Mouse (Mus musculus) spleen, adult 2 months (tissue): ENCODE data around the gene Bcl7c. TPM values are rescaled to one million over a fixed set of nuclear protein-coding genes. Genes with fewer than 3 reads are reported as not detected.
A peak's percentile ranks its signal among the peaks of the same experiment; 100 is the strongest.

Experiments
- DNase-seq, 2 experiments: peaks; one replicate each; pipeline versions ENCODE4 v3.0.0 to v3.0.0-alpha.2; 2012 to 2021; ENCODE audit warnings: low spot score in 2 of 2, low read depth in 1 of 2
- H3K27ac ChIP-seq: fragments of 200-500 bp; 2 replicates; pipeline ENCODE4 v1.5.1; 2012; ENCODE audit warnings: low read length, inconsistent platforms; ENCODE audit not compliant: insufficient read depth
- H3K27me3 ChIP-seq: fragments of 200-500 bp; 2 replicates; pipeline ENCODE4 v1.6.1; 2012; ENCODE audit warnings: mild to moderate bottlenecking, moderate library complexity, low read length, inconsistent platforms; ENCODE audit not compliant: control insufficient read depth, insufficient read depth
- H3K36me3 ChIP-seq: fragments of 200-500 bp; 2 replicates; pipeline ENCODE4 v1.6.1; 2012; ENCODE audit warnings: mild to moderate bottlenecking, low read length, inconsistent platforms; ENCODE audit not compliant: control insufficient read depth, insufficient read depth
- H3K4me1 ChIP-seq: fragments of 200-500 bp; 2 replicates; pipeline ENCODE4 v1.6.1; 2011; ENCODE audit warnings: inconsistent platforms; ENCODE audit not compliant: control insufficient read depth, insufficient read depth, insufficient read length
- H3K4me3 ChIP-seq: fragments of 200-500 bp; 2 replicates; pipeline ENCODE4 v1.5.1; 2011; ENCODE audit warnings: mild to moderate bottlenecking, inconsistent platforms; ENCODE audit not compliant: insufficient read depth, insufficient read length; ENCODE audit errors: extremely low read depth
- CTCF ChIP-seq: fragments of 200-500 bp; IDR thresholded peaks from 2 replicates; pipeline ENCODE4 v1.5.1; 2011; ENCODE audit warnings: mild to moderate bottlenecking, inconsistent platforms; ENCODE audit not compliant: insufficient read depth, insufficient read length, insufficient replicate concordance; ENCODE audit errors: extremely low read depth
- POLR2A ChIP-seq: fragments of 200-500 bp; IDR thresholded peaks from 2 replicates; pipeline ENCODE4 v1.6.1; 2011; ENCODE audit warnings: low read depth, low read length, inconsistent platforms
- WGBS: fragments of 180-500 bp; shearing (Covaris S2); methylation state at CpG from one replicate; pipeline ENCODE4 v1.1.7; 2018; 5-methylcytosine and 5-hydroxymethylcytosine counted together
- polyA plus RNA-seq: library from polyadenylated mRNA; depleted of rRNA; stranded (reverse); fragments of >200 nt; gene quantifications from 2 replicates; pipeline ENCODE4 v1.2.3, GENCODE M21; 2012

Bcl7c gene
- polyA plus RNA-seq, 1 experiment, result 17.7 TPM

DNA sequence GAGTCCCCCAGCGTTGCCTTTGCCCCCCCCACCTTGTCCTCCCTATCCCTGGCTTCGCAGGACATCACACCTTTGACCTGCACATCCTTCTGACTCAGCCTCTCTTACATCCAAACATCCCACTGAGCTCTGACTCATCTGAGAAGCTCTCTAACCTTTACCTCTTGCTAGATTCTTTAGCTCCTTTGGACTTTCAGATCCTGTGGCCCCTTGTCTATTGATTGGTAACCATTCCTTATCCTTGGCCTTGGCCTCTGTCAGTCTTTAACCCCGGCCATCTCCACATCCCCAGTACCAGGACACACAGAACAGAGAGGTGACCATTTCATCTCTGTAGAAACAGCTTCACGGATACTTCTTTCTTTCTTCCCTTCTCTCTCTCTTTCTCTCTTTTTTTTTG is 21.4 kb upstream of the Bcl7c start:
- 71% methylated on average over 4 of the region's 4 CpGs for WGBS
- no peak for TF ChIP-seq POLR2A
- no peak for TF ChIP-seq CTCF
- no peak for DNase-seq
- Histone ChIP-seq H3K27ac (no peak overlapping the region), H3K36me3 (no peaks in the 10 kb centered on the region), H3K27me3 (no peaks in the 10 kb centered on the region), H3K4me1 (no peaks in the 10 kb centered on the region; the same call in 1 of the 2 replicates), H3K4me3 (no peak overlapping the region)

DNA sequence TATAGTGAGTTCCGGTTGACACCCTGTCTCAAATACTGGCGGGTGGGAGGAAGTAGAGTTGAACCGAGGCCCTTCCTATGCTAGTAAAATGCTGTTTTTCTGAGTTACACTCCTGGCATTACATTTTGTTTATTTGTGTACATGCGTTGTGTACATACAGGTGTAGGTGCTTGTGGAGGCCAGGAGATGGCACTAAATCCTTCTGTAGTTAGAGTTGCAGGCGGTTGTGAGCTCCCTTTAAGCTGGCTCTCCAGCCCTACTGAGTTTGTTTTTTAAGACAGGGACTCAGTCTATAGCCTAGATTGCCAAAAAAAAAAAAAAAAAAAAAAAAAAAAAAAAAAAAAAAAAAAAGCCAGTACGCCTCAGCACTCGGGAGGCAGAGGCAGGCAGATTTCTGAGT is 19.2 kb upstream of the Bcl7c start:
- DNase-seq, result no peak
- no peak overlapping the region for H3K4me3 ChIP-seq
- 74% methylated on average over 7 of the region's 7 CpGs for WGBS
- TF ChIP-seq POLR2A (no peak), CTCF (no peak)
- no peaks in the 10 kb centered on the region for H3K27me3 ChIP-seq
- no peaks in the 10 kb centered on the region for H3K36me3 ChIP-seq
- H3K27ac ChIP-seq, result no peak overlapping the region
- no peaks in the 10 kb centered on the region; the same call in 1 of the 2 replicates for H3K4me1 ChIP-seq

DNA sequence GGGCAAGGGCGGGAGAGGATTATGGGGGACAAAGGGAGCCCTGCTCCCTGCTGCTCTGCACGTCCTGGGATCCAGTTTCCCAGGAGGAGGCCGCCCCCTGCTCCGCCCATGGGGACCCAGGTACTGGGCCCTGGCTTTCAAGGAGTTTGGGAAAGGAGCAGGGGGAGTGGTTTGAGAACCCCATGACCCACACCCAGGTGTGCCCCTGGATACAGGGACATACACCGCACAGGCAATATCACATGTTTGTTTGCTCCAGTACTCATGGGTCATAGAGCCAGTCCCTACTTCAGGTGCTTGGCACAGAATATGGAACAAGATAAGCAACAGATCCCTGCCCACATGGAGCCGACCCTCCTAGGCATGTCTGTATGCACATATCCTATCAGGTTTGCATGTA is 17.2 kb upstream of the Bcl7c start:
- TF ChIP-seq CTCF, result no peak
- TF ChIP-seq POLR2A, result no peak
- Histone ChIP-seq H3K27ac (no peak overlapping the region), H3K4me1 (no peaks in the 10 kb centered on the region; the same call in 1 of the 2 replicates), H3K4me3 (no peak overlapping the region), H3K27me3 (no peaks in the 10 kb centered on the region), H3K36me3 (no peaks in the 10 kb centered on the region)
- no peak for DNase-seq
- 88% methylated on average over 6 of the region's 6 CpGs for WGBS

DNA sequence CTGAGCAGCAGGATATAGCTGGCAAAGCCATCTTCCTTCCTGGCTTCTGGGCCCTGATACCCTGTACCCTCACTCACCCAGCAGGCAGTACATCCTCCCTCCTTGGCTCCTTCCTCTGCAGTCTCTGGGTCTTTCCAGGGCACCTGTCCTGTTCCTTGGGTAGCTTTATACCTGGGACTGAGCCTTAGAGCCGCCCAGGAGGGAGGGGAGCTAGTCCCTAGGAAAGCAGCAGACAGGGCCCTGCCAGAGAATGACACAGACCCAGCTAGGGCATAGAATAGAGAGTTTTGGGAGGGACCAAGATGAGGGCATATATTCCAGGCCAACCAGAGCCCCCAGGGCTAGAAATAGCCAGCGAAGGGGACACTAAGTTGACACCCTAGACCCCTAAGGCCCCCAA is 16.8 kb upstream of the Bcl7c start:
- no peak overlapping the region for H3K27ac ChIP-seq
- no peaks in the 10 kb centered on the region; the same call in 1 of the 2 replicates for H3K4me1 ChIP-seq
- no peak for DNase-seq
- WGBS, result 87% methylated on average over 2 of the region's 2 CpGs
- H3K36me3 ChIP-seq, result no peaks in the 10 kb centered on the region
- H3K4me3 ChIP-seq, result no peak overlapping the region
- TF ChIP-seq POLR2A (no peak), CTCF (no peak)
- no peaks in the 10 kb centered on the region for H3K27me3 ChIP-seq

DNA sequence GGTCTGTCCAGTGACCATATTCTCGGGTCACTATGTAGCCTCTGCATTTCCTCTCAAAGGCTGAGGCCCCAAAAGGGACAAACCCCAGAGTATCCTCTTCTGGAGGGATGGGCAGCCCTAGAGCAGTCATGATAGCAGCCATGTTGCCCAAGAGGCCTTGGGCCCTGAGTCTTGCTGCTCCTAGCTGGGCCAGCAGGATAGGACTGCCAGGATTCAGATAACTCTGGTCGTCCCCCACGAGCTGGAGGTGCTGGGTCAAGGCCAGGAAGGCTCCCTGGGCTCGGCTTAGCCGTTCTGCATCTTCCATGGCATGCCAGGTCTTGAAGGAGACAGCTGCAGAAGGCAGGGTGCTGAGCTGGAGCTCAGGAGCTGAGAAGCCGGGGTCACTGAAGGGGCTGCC is 10.5 kb upstream of the Bcl7c start:
- H3K4me1 ChIP-seq, result peaks cover 5% of the 10 kb centered on the region; the same call in 1 of the 2 replicates
- 85% methylated on average over 6 of the region's 6 CpGs for WGBS
- H3K36me3 ChIP-seq, result no peaks in the 10 kb centered on the region
- H3K27me3 ChIP-seq, result peaks cover 6% of the 10 kb centered on the region; the same call in 1 of the 2 replicates
- H3K4me3 ChIP-seq, result no peak overlapping the region
- no peak overlapping the region for H3K27ac ChIP-seq
- no peak for DNase-seq
- no peak for TF ChIP-seq POLR2A
- TF ChIP-seq CTCF, result no peak

DNA sequence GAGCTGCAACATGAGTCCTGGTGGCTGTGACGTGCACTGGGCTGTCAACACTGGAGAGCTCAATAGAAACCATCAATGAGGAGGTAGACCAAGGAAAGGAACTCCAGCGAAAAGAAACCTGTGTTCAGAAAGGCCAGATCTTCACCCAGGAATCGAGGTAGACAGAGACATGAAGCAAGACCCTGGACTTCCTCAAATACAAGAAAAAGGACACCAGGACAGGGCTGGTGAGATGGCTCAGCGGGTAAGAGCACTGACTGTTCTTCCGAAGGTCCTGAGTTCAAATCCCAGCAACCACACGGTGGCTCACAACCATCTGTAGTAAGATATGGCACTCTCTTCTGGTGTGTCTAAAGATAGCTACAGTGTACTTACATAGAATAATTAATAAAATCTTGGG is 9.6 kb upstream of the Bcl7c start:
- peaks cover 6% of the 10 kb centered on the region; the same call in 1 of the 2 replicates for H3K4me1 ChIP-seq
- no peak overlapping the region for H3K4me3 ChIP-seq
- no peak overlapping the region for H3K27ac ChIP-seq
- DNase-seq, result no peak
- no peaks in the 10 kb centered on the region for H3K36me3 ChIP-seq
- peaks cover 6% of the 10 kb centered on the region; the same call in 1 of the 2 replicates for H3K27me3 ChIP-seq
- no peak for TF ChIP-seq POLR2A
- WGBS, result 81% methylated on average over 6 of the region's 6 CpGs

DNA sequence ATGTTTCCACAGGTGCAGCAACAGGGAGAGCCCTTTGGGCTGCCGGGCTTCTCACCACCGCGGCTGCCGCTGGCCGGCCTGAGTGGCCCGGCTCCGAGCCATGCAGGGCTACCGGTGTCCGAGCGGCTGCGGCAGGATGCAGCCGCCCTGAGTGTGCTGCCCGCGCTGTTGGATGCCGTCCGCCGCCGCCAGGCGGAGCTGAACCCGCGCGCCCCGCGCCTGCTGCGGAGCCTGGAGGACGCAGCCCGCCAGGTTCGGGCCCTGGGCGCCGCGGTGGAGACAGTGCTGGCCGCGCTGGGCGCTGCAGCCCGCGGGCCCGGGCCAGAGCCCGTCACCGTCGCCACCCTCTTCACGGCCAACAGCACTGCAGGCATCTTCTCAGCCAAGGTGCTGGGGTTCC is 8.3 kb upstream of the Bcl7c start:
- peak in 1 of 2 experiments; percentile 62 for DNase-seq
- H3K4me3 ChIP-seq, result peak overlapping the region; percentile 16; the same call in 1 of the 2 replicates
- H3K4me1 ChIP-seq, result peaks cover 11% of the 10 kb centered on the region
- no peak overlapping the region for H3K27ac ChIP-seq
- H3K36me3 ChIP-seq, result no peaks in the 10 kb centered on the region
- 4% methylated on average over 41 of the region's 41 CpGs for WGBS
- TF ChIP-seq CTCF (peak; percentile 50), POLR2A (no peak)
- H3K27me3 ChIP-seq, result peaks cover 6% of the 10 kb centered on the region; the same call in 1 of the 2 replicates

DNA sequence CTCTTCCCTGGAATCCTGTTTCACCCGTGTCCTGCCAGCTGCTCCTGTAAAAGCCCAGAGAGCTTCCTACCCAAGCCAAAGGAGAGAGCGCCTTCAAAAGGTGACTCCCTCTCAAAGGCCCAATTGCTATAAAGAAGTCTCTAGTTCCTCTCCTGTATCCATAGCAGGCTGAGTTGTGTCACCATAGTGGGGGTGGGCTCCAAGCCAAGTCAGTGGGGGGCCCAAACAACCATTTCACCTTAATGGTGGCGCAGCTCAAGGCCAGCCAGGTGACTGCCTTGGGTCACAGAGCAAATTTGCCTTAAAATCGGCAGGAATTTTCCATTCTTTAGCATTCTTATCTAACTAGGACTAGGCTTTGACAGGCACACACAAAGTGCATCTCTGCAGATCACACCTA is 6.1 kb upstream of the Bcl7c start:
- DNase-seq, result no peak
- no peak overlapping the region for H3K27ac ChIP-seq
- TF ChIP-seq CTCF (no peak), POLR2A (no peak)
- WGBS, result 91% methylated on average over 4 of the region's 4 CpGs
- H3K4me1 ChIP-seq, result peaks cover 11% of the 10 kb centered on the region
- no peaks in the 10 kb centered on the region for H3K36me3 ChIP-seq
- no peak overlapping the region for H3K4me3 ChIP-seq
- peaks cover 6% of the 10 kb centered on the region; the same call in 1 of the 2 replicates for H3K27me3 ChIP-seq
